Mouse (Mus musculus) limb, embryonic 15.5 days (tissue): ENCODE measurements around the gene Zbtb38. TPM values are rescaled to one million over a fixed set of nuclear protein-coding genes. Genes with fewer than 3 reads are reported as not detected.
A peak's percentile ranks its signal among the peaks of the same experiment; 100 is the strongest.
"Not testable (repeated sequence)": the region's sequence is repeated elsewhere in the genome, so short reads cannot be mapped to it uniquely, and the experiment has no call there.

Experiments
- ATAC-seq: fragments of 200-750 bp; cut with Nextera tagmentation; 2 replicates; pipeline ENCODE4 v1.8.0; 2017; ENCODE audit warnings: low read depth, moderate TSS enrichment; ENCODE audit not compliant: insufficient number of reproducible peaks, low FRiP score, low TSS enrichment
- H3K27ac ChIP-seq: fragments of 300-500 bp; sonication (generic); 2 replicates; pipeline ENCODE4 v1.5.1; 2015; ENCODE audit warnings: moderate library complexity, mild to moderate bottlenecking, inconsistent platforms
- H3K27me3 ChIP-seq: fragments of 300-500 bp; sonication (generic); 2 replicates; pipeline ENCODE4 v1.6.1; 2015; ENCODE audit warnings: inconsistent platforms
- H3K36me3 ChIP-seq: fragments of 300-500 bp; sonication (generic); 2 replicates; pipeline ENCODE4 v1.6.1; 2015; ENCODE audit warnings: inconsistent platforms
- H3K4me1 ChIP-seq: fragments of 300-500 bp; sonication (generic); 2 replicates; pipeline ENCODE4 v1.6.1; 2015; ENCODE audit warnings: inconsistent platforms
- H3K4me2 ChIP-seq: fragments of 300-500 bp; sonication (generic); 2 replicates; pipeline ENCODE4 v1.6.1; 2015; ENCODE audit warnings: mild to moderate bottlenecking, inconsistent platforms
- H3K4me3 ChIP-seq: fragments of 300-500 bp; sonication (generic); 2 replicates; pipeline ENCODE4 v1.5.1; 2015; ENCODE audit warnings: mild to moderate bottlenecking, inconsistent platforms
- H3K9ac ChIP-seq: fragments of 300-500 bp; sonication (generic); 2 replicates; pipeline ENCODE4 v1.6.1; 2015; ENCODE audit warnings: inconsistent platforms
- H3K9me3 ChIP-seq: fragments of 300-500 bp; sonication (generic); 2 replicates; pipeline ENCODE4 v1.6.1; 2016; ENCODE audit warnings: inconsistent platforms
- WGBS: fragments of 180-500 bp; shearing (Covaris S2); methylation state at CpG from one replicate; pipeline ENCODE4 v1.1.7; 2015; 5-methylcytosine and 5-hydroxymethylcytosine counted together
- polyA plus RNA-seq: library from polyadenylated mRNA; unstranded; fragments of >200 nt; fragmentation: Nextera tagmentation; extraction: Ambion mirVana; gene quantifications from 2 replicates; pipeline ENCODE4 v1.2.1, GENCODE M21; 2015

Zbtb38 gene
- polyA plus RNA-seq, 1 experiment from 2014 or later = 17.2 TPM

DNA sequence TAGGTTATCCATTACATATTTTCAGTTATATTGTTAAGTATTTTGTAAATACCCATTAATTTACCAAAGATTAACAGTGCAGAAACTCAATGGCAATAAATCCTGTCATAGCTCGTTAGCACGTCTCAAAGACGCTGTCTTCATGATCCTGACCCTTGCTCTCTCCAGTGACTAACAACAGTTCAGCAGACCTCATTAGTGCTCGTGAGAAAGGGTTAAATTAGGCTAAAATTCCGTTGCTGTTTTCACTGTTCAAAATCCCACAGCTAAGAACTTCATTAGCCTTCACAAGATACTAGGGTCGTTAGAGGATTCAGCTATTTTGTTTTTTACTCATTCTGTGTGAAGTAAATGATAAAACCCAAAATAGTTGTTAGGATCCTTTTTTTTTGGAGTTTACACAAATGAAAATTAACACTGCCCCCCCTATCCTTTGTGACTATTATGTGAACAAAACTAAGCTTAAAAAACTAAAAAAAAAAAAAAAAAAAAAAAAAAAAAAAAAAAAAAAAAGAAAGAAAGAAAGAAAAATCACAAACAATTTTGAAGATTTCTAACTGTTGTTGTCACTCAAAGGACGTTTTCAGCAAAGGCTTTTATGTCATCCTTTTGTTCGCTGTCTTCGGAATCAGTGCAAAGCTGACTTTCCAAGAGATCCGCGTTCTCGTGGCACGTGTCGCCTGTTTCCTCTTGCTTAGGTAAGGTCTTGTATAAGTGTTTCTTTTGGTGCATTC is 67.6 kb downstream of the Zbtb38 start:
- Histone ChIP-seq H3K27me3 (no peaks in the 10 kb centered on the region), H3K9me3 (no peaks in the 10 kb centered on the region), H3K9ac (no peak overlapping the region), H3K36me3 (peaks cover 38% of the 10 kb centered on the region), H3K4me1 (no peaks in the 10 kb centered on the region), H3K4me2 (no peak overlapping the region), H3K27ac (no peak overlapping the region), H3K4me3 (no peak overlapping the region)
- ATAC-seq = no peak
- WGBS = 65% methylated on average over 14 of the region's 14 CpGs

DNA sequence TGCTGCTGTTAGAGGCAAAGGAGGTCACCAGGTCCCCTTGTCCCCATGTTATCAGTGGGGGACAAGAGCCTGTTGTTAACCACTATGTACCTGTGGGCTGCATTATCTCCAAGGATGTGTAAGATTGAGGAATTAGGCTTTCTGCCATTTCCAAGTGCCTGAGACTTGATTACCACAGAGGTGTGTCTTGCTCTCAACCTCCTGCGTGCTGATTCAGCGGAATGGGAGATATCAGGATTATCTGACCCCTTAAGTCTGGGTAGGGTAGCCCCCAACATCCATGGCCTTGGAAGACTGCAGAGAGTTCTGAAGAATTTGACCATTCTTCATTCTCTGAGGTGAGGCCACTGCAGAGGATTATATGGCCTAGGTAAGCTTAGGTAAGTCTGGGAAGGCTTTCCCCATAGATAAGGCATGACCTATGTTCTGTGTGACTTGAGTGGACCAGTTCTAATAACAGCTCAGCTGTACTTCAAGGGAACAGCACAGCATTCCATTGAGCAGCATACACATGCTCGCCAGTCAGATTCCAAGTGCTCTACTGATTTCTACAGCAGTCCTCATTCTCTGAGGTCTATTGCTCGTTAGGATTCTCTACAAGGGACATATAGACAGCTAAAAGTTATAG is 68.4 kb downstream of the Zbtb38 start:
- no peak for ATAC-seq
- WGBS = 78% methylated on average over 4 of the region's 4 CpGs
- H3K9ac ChIP-seq = no peak overlapping the region
- H3K4me3 ChIP-seq = no peak overlapping the region
- H3K9me3 ChIP-seq = no peaks in the 10 kb centered on the region
- H3K4me2 ChIP-seq = no peak overlapping the region
- no peaks in the 10 kb centered on the region for H3K4me1 ChIP-seq
- no peak overlapping the region for H3K27ac ChIP-seq
- peaks cover 38% of the 10 kb centered on the region for H3K36me3 ChIP-seq
- H3K27me3 ChIP-seq = no peaks in the 10 kb centered on the region

DNA sequence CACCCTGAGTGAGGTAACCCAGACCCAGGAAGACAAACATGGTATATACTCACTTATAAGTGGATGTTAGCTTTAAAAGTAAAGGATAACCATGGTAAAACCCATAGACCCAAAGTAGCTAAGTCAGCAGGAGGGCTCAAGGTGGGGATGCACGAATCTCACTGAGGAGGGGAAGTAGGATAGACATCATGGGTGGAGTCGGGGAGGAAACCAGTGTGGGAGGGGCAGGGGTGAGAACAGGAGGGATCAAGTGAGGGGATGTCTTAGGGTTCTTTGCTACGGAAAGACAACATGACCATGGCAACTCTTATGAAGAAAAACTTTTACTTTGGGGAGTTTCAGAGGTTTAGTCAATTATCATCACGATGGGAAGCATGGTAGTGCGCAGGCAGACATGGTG is 74.0 kb downstream of the Zbtb38 start:
- Histone ChIP-seq H3K9ac (no peak overlapping the region), H3K4me2 (no peak overlapping the region), H3K4me3 (no peak overlapping the region), H3K9me3 (no peaks in the 10 kb centered on the region), H3K27ac (no peak overlapping the region), H3K4me1 (no peaks in the 10 kb centered on the region), H3K36me3 (0 out of 2 replicates have a peak, but pooled peaks cover 4% of the 10 kb centered on the region), H3K27me3 (no peaks in the 10 kb centered on the region)
- no peak for ATAC-seq
- WGBS = 78% methylated on average over 5 of the region's 5 CpGs

- H3K27me3 ChIP-seq, H3K27ac ChIP-seq, ATAC-seq, H3K4me1 ChIP-seq, H3K9me3 ChIP-seq, H3K9ac ChIP-seq, H3K4me3 ChIP-seq, H3K36me3 ChIP-seq, H3K4me2 ChIP-seq: not testable (repeated sequence)
- 79% methylated on average over 5 of the region's 5 CpGs for WGBS
These were observed 74.9 kb downstream of the Zbtb38 start for GRCm38 (mm10) chr9:96677711-96678110.

DNA sequence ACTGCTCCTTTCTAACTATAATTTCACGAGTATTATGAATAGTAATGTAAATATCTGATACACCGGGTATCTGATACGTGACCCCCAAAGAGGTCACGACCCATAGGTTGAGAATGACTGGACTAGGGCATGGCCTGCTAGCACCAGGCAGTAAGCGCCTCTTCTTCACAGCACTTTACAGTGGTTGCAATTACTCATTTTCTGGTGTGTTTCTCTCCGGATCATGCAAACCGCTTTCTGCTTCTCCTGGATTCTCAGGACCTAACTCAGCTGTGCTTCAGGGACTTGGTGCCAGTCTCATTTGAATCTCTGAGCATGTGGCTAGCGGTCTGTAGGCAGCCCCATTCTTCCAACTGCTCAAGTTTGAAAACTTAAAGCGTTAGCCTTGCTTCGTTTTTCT is 76.0 kb downstream of the Zbtb38 start:
- Histone ChIP-seq H3K4me2 (no peak overlapping the region), H3K9me3 (no peaks in the 10 kb centered on the region), H3K4me3 (no peak overlapping the region), H3K4me1 (no peaks in the 10 kb centered on the region), H3K9ac (no peak overlapping the region), H3K36me3 (0 out of 2 replicates have a peak, but pooled peaks cover under 1% of the 10 kb centered on the region), H3K27ac (no peak overlapping the region), H3K27me3 (no peaks in the 10 kb centered on the region)
- WGBS = 87% methylated on average over 10 of the region's 10 CpGs
- ATAC-seq = no peak

GRCm38 (mm10) chr9:96675763-96676640 is 76.6 kb downstream of the Zbtb38 start:
- no peak for ATAC-seq
- H3K27ac ChIP-seq = no peak overlapping the region
- H3K4me2 ChIP-seq = no peak overlapping the region
- H3K4me3 ChIP-seq = no peak overlapping the region
- no peaks in the 10 kb centered on the region for H3K4me1 ChIP-seq
- WGBS = 85% methylated on average over 8 of the region's 8 CpGs
- H3K27me3 ChIP-seq = no peaks in the 10 kb centered on the region
- H3K9me3 ChIP-seq = no peaks in the 10 kb centered on the region
- no peaks in the 10 kb centered on the region for H3K36me3 ChIP-seq
- H3K9ac ChIP-seq = no peak overlapping the region

- ATAC-seq = no peak
- no peaks in the 10 kb centered on the region for H3K4me1 ChIP-seq
- H3K9me3 ChIP-seq = no peaks in the 10 kb centered on the region
- no peak overlapping the region for H3K27ac ChIP-seq
- H3K4me3 ChIP-seq = no peak overlapping the region
- H3K9ac ChIP-seq = no peak overlapping the region
- no peaks in the 10 kb centered on the region for H3K36me3 ChIP-seq
- no peaks in the 10 kb centered on the region for H3K27me3 ChIP-seq
- no peak overlapping the region for H3K4me2 ChIP-seq
- WGBS = 39% methylated on average over 5 of the region's 5 CpGs
These were observed 77.4 kb downstream of the Zbtb38 start for GRCm38 (mm10) chr9:96675071-96675762.

DNA sequence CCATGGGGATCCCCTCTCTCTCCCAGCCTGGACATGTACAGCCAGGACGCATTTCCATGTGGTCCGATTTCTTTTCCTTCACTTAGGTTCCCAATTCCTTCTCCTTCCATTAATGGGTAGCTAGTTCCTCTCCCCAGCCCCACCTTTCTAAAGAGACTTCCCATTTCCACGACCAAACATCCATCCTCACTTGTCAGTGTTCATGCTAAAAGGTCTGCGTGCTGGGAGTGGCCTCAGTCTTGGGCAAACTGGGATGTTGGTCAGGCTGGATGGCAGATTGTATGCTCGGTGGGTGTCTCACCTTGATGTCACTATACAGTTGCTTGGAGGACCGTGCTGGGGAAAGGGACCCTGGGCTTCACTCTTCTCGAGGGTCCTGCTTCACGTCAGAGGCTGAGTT is 78.3 kb downstream of the Zbtb38 start:
- WGBS = 86% methylated on average over 8 of the region's 8 CpGs
- Histone ChIP-seq H3K36me3 (no peaks in the 10 kb centered on the region), H3K4me2 (no peak overlapping the region), H3K9me3 (no peaks in the 10 kb centered on the region), H3K9ac (no peak overlapping the region), H3K27me3 (no peaks in the 10 kb centered on the region), H3K4me1 (peaks cover 3% of the 10 kb centered on the region; the same call in 1 of the 2 replicates), H3K27ac (no peak overlapping the region), H3K4me3 (no peak overlapping the region)
- no peak for ATAC-seq

GRCm38 (mm10) chr9:96672466-96672865 is 80.2 kb downstream of the Zbtb38 start:
- Histone ChIP-seq H3K27ac (no peak overlapping the region), H3K36me3 (no peaks in the 10 kb centered on the region), H3K4me3 (no peak overlapping the region), H3K9ac (no peak overlapping the region), H3K4me1 (peaks cover 3% of the 10 kb centered on the region; the same call in 1 of the 2 replicates), H3K27me3 (no peaks in the 10 kb centered on the region), H3K9me3 (no peaks in the 10 kb centered on the region), H3K4me2 (no peak overlapping the region)
- WGBS = 55% methylated on average over 2 of the region's 2 CpGs
- ATAC-seq = no peak

DNA sequence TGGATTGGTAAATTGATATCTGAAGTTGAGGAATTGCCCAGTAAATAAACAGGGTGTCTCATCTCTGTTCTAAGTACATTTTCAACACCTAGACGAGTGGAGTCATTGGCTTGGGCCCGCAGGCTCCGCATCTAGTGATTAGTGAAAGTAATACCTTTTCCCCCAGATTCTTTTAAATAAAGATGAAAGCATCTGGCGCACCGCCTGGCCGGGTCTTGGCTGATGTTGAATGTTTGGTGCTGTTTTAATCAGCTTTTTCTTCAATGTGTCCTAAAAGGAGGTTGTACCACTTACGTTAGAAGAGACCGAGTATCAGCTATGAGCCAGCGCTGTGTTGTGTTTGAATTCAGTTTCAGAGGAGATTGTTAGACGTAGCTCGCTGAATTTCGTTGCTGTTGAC is 81.4 kb downstream of the Zbtb38 start:
- ATAC-seq = no peak
- Histone ChIP-seq H3K4me2 (no peak overlapping the region), H3K27ac (no peak overlapping the region), H3K4me3 (no peak overlapping the region), H3K4me1 (peaks cover 3% of the 10 kb centered on the region; the same call in 1 of the 2 replicates), H3K9me3 (no peaks in the 10 kb centered on the region), H3K9ac (no peak overlapping the region), H3K36me3 (no peaks in the 10 kb centered on the region), H3K27me3 (no peaks in the 10 kb centered on the region)
- 90% methylated on average over 12 of the region's 12 CpGs for WGBS

GRCm38 (mm10) chr9:96669877-96670276 is 82.8 kb downstream of the Zbtb38 start:
- Histone ChIP-seq H3K4me1 (peaks cover 3% of the 10 kb centered on the region; the same call in 1 of the 2 replicates), H3K9ac (no peak overlapping the region), H3K4me2 (peak overlapping the region; percentile 64), H3K27ac (peak overlapping the region; percentile 51; the same call in 1 of the 2 replicates), H3K36me3 (no peaks in the 10 kb centered on the region), H3K27me3 (no peaks in the 10 kb centered on the region), H3K4me3 (peak overlapping the region; percentile 41), H3K9me3 (no peaks in the 10 kb centered on the region)
- peak; percentile 100 for ATAC-seq
- 3% methylated on average over 15 of the region's 15 CpGs for WGBS
